Mouse (Mus musculus) heart, postnatal 0 days (tissue): ENCODE measurements around the gene Il3ra.

Experiments used
- CTCF ChIP-seq: IDR thresholded peaks from 2 replicates; pipeline ENCODE4 v1.5.1; 2016; ENCODE audit warnings: antibody characterized with exemption, control low read depth, low read depth
- EP300 ChIP-seq: IDR thresholded peaks from 2 replicates; pipeline ENCODE4 v1.6.1; 2016; ENCODE audit warnings: antibody characterized with exemption, low read depth

GRCm38 (mm10) chr14:14345113-14345871 lies 783 bp upstream of the Il3ra start:
- TF ChIP-seq CTCF (peak; percentile 64), EP300 (0 out of 2 replicates have a peak, but pooled peaks have one; percentile 13)
